Mouse (Mus musculus) Patski (cell line): Measurements from ENCODE around the gene Gm19965. TPM values are rescaled to one million over a fixed set of nuclear protein-coding genes. Genes with fewer than 3 reads are reported as not detected.

Experiments used
- ATAC-seq: fragments of 100-300 bp; one replicate; pipeline ENCODE4 v1.8.0; 2021
- CTCF ChIA-PET: fragments of 350-600 bp; sonication (Branson Sonifier 250); formaldehyde crosslinking; loops from one replicate; lab custom pipeline; 2022; ENCODE audit warnings: inconsistent platforms; lab: Charles Lee
- POLR2A ChIA-PET: fragments of 350-600 bp; sonication (Branson Sonifier 250); formaldehyde crosslinking; loops from one replicate; lab custom pipeline; 2022; ENCODE audit warnings: antibody characterized with exemption, inconsistent platforms; lab: Charles Lee
- DNase-seq: peaks from one replicate; pipeline ENCODE4 v3.0.0-alpha.2; 2011; ENCODE audit warnings: low read depth, low spot score
- H3K27me3 ChIP-seq: fragments of 371-371 bp; one replicate; pipeline ENCODE4 v1.5.1; 2021
- CTCF ChIP-seq: fragments of 100-300 bp; IDR thresholded peaks from one replicate; pipeline ENCODE4 v1.5.1; 2021
- in situ Hi-C: fragments of 300-500 bp; cut with MboI; formaldehyde crosslinking; loops from 3 replicates; pipeline ENCODE4 v1.11.1; 2018; ENCODE audit warnings: low pct_unique_long_range_greater_than_20kb, mixed read lengths
- polyA plus RNA-seq: library from polyadenylated mRNA; unstranded; gene quantifications from one replicate; pipeline ENCODE4 v1.2.3, GENCODE M21; 2021

The Gm19965 gene
- polyA plus RNA-seq, result not detected

GRCm38 (mm10) chr1:116802683-116803082 lies at the start of gene Gm19965:
Gene Gm19965, plus strand, starts transcription at chr1:116802983.
- no peak for ATAC-seq
- no peaks in the 10 kb centered on the region for H3K27me3 ChIP-seq
- ChIA-PET POLR2A (no interaction called here), CTCF (no interaction called here)
- in situ Hi-C loops, result no loop called here
- no peak for TF ChIP-seq CTCF
- no peak for DNase-seq

GRCm38 (mm10) chr1:116782471-116782989 lies 20.3 kb upstream of the Gm19965 start:
- H3K27me3 ChIP-seq, result no peaks in the 10 kb centered on the region
- in situ Hi-C loops, result no loop called here
- CTCF ChIA-PET, result no interaction called here
- POLR2A ChIA-PET, result no interaction called here
- DNase-seq (no peak), ATAC-seq (no peak)
- TF ChIP-seq CTCF, result no peak
